Mouse (Mus musculus) thymus, adult 2 months (tissue): ENCODE measurements around the gene Aplp2.

Source experiments
- CTCF ChIP-seq: fragments of 200-500 bp; IDR thresholded peaks from 2 replicates; pipeline ENCODE4 v1.5.1; 2012; ENCODE audit warnings: mild to moderate bottlenecking, control low read depth, low read length, moderate library complexity, borderline replicate concordance; ENCODE audit not compliant: control insufficient read depth, poor library complexity, insufficient read depth; ENCODE audit errors: extremely low read depth
- POLR2A ChIP-seq: fragments of 200-500 bp; IDR thresholded peaks from 2 replicates; pipeline ENCODE4 v1.6.1; 2012; ENCODE audit warnings: mild to moderate bottlenecking, low read length, control low read depth, moderate library complexity; ENCODE audit not compliant: control insufficient read depth, poor library complexity, insufficient read depth; ENCODE audit errors: extremely low read depth

DNA sequence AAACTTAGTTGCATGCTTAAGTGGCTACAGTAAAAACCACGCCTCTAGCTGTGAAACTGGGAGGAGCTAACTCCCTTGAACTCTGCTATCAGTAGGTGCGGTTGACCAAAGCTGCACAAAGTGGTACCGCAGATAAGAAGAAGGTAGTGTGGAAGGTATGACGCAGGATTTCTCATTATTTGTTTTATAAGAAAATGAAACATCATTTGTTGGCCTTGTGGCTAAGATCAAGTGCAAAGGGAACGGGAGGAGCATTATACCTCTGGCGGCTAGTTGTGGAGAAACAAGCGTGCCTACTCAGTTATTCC, 43.0 kb upstream of the Aplp2 start:
- TF ChIP-seq CTCF (no peak), POLR2A (no peak)
